Mouse (Mus musculus) small intestine, adult 10 weeks (tissue): ENCODE results near the gene Arrb1. TPM values are rescaled to one million over a fixed set of nuclear protein-coding genes. Genes with fewer than 3 reads are reported as not detected.

Experiments used
- polyA plus RNA-seq: library from polyadenylated mRNA; stranded (reverse); fragments of 350-450 nt; fragmentation: Illumina TruSeq; extraction: RNeasy Lipid Tissue Mini Kit (QIAGEN cat#74804); gene quantifications from one replicate; pipeline ENCODE4 v1.2.3, GENCODE M21; 2014; ENCODE audit warnings: low replicate concordance

Arrb1 gene
- 17.4 TPM for polyA plus RNA-seq

GRCm38 (mm10) chr7:99534901-99535735, at the start of gene Arrb1:
Arrb1 (plus strand) TSS chr7:99535466.

GRCm38 (mm10) chr7:99626376-99627270, 91.4 kb downstream of the Arrb1 start, which contains the start of gene Tpbgl:
Tpbgl (minus strand) TSS chr7:99627103.

Other genes starting within 250 kb of the Arrb1 start
- 13.3 TPM for gene Serpinh1, start 182.2 kb upstream of the Arrb1 start, polyA plus RNA-seq
- 0.11 TPM for gene Gdpd5, start 154.1 kb upstream of the Arrb1 start, polyA plus RNA-seq
- not detected for gene Klhl35, start 69.5 kb upstream of the Arrb1 start, polyA plus RNA-seq
- gene Rps3, start 51.7 kb upstream of the Arrb1 start, polyA plus RNA-seq = 387 TPM
- 0.52 TPM for gene Tpbgl, start 91.6 kb downstream of the Arrb1 start, polyA plus RNA-seq
- 17.9 TPM for gene Slco2b1, start 175.9 kb downstream of the Arrb1 start, polyA plus RNA-seq
- not detected for gene Olfr520, start 194.8 kb downstream of the Arrb1 start, polyA plus RNA-seq
- not detected for gene Olfr521, start 228.0 kb downstream of the Arrb1 start, polyA plus RNA-seq